Mouse (Mus musculus): Measurements from ENCODE around the gene Nectin2. TPM values are rescaled to one million over a fixed set of nuclear protein-coding genes. Genes with fewer than 3 reads are reported as not detected.

The Nectin2 gene
- polyA plus RNA-seq, 1 experiment from 2014 or later, result 168 TPM

DNA sequence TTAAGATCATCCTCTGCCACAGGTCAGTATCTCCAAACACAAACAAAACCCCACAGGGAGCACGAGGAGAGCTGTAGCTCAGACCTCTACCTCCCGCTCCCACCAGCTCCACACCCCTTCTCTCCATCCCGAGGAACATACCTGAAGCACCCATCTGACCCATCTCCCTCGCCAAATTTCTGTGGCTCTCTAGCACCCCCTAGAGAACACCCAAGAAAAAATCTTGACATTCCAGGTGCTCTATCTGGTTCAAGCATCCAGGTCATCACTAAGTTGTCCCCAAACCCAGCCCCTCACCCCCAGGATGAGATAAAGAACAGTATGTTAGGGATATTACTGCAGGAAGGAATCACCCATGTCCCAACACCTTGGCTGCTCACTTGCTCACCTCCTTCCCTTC is 37.1 kb downstream of the Nectin2 start:
- ChIA-PET POLR2A (no interaction called here), CTCF (interaction anchor here (0.7 to 6.6 kb wide), 7 partner anchors 8 to 51 kb away, joined by 3 to 43 read pairs (median 4); no protein-coding TSS in a partner anchor)
- TF ChIP-seq CTCF (IDR thresholded peaks at IDR 0.05), result no peak
- in situ Hi-C loops (cut with MboI; ENCODE audit: low pct_unique_long_range_greater_than_20kb), result loop anchor here (5.0 kb wide), 1 partner anchor 46 kb away; the partner anchor contains the start of gene Clptm1
- DNase-seq (ENCODE audit: low read depth, low spot score), result no peak
- no peaks in the 10 kb centered on the region for H3K27me3 ChIP-seq
- no peak for ATAC-seq

DNA sequence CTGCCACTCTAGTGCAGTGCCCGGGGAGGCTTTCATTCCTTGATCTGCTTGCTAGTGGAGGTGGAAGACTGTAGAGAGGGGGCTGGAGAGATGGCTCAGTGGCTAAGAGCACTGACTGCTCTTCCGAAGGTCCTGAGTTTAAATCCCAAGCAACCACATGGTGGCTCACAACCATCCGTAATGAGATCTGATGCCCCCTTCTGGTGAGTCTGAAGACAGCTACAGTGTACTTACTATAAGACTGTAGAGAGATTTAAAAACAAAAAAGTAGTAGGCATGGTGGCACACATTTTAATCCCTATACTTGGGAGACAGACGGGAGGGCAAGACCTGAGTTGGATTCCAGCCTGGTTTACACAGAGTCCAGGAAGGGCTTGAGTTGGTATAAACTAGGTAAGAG is 37.9 kb downstream of the Nectin2 start:
- POLR2A ChIA-PET, result no interaction called here
- DNase-seq (ENCODE audit: low read depth, low spot score) (no peak), ATAC-seq (no peak)
- H3K27me3 ChIP-seq, result no peaks in the 10 kb centered on the region
- no peak for TF ChIP-seq CTCF (IDR thresholded peaks at IDR 0.05)
- CTCF ChIA-PET, result interaction anchor here (0.7 to 6.6 kb wide), 7 partner anchors 8 to 43 kb away, joined by 3 to 43 read pairs (median 5); no protein-coding TSS in a partner anchor
- in situ Hi-C loops (cut with MboI; ENCODE audit: low pct_unique_long_range_greater_than_20kb), result loop anchor here (5.0 kb wide), 1 partner anchor 45 kb away; the partner anchor contains the start of gene Clptm1

DNA sequence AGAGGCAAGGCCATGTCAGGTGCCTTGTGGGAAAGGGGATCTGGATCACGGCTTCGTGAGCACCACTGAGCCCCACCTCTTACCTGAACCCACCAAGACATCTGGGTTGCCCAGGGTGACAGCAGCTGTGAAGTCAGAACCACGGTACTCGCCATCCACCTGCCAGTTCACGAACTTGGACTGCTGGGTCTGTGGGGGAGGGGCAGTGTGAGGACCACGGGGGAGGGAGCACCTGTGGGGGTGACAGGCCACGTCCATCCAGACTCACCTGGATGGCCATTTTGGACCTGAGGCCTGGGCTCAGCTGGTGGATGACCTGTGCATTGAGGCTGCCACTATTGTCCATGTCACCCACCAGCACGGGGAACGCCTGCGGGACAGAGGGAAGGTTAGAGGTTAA is 39.6 kb downstream of the Nectin2 start:
- ChIA-PET POLR2A (interaction anchor here (1.8 kb wide), 1 partner anchor 11 kb away, joined by 4 read pairs; no protein-coding TSS in a partner anchor), CTCF (interaction anchor here (1.4 to 6.6 kb wide), 3 partner anchors 8 to 42 kb away, joined by 5 to 43 read pairs (median 6); no protein-coding TSS in a partner anchor)
- no peaks in the 10 kb centered on the region for H3K27me3 ChIP-seq
- in situ Hi-C loops (cut with MboI; ENCODE audit: low pct_unique_long_range_greater_than_20kb), result loop anchor here (5.0 kb wide), 1 partner anchor 43 kb away; the partner anchor contains the start of gene Clptm1
- DNase-seq (ENCODE audit: low read depth, low spot score) (no peak), ATAC-seq (no peak)
- TF ChIP-seq CTCF (IDR thresholded peaks at IDR 0.05), result no peak

DNA sequence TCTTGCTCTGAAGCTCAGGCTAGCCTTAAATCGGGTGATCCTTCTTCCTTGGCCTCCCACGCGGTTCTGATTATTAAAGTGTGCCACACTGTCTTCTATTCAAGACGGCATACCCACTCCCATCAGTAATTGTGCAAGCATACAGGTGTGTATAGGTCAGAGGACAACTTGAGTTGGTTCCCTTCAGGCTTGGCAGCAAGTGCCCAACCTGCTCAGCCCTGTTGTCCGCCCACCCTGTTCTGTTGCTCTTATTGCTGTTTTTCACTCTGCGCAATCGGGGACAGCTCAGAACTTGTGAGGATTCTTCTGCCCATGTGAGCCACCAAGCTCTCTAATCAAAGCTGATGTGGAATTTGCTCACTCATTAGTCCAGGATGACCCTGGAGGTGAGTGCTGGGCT is 45.0 kb downstream of the Nectin2 start:
- H3K27me3 ChIP-seq, result no peaks in the 10 kb centered on the region
- no peak for TF ChIP-seq CTCF (IDR thresholded peaks at IDR 0.05)
- ChIA-PET CTCF (interaction anchor here (1.6 to 10.2 kb wide), 2 partner anchors 8 to 38 kb away, joined by 4 to 120 read pairs; partner anchors contain the start of gene Clptm1), POLR2A (no interaction called here)
- DNase-seq (ENCODE audit: low read depth, low spot score), result no peak
- ATAC-seq, result no peak
- in situ Hi-C loops (cut with MboI; ENCODE audit: low pct_unique_long_range_greater_than_20kb), result no loop called here

DNA sequence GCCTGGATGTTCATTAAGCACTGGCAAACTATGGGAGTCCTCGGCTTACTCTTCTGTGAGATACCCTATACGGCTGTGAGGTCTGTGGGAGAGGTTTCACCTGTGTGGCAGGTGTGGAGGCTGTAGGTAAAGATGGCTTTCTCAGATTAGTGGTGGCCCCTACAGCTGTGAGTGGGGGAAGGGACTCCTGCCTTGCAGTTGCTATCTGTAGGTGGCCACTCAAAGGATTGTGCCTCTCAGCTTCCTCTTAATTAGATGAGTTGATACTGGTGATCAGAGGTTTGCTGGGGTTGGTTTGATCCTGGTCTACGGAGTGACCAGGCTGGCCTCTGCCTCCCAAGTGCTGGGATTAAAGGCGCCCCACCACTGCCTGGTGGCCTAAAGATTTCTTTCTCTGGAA is 45.8 kb downstream of the Nectin2 start:
- CTCF ChIA-PET, result interaction anchor here (1.6 to 10.2 kb wide), 2 partner anchors 9 to 37 kb away, joined by 4 to 120 read pairs; partner anchors contain the start of gene Clptm1
- POLR2A ChIA-PET, result no interaction called here
- no peak for ATAC-seq
- TF ChIP-seq CTCF (IDR thresholded peaks at IDR 0.05), result no peak
- in situ Hi-C loops (cut with MboI; ENCODE audit: low pct_unique_long_range_greater_than_20kb), result no loop called here
- H3K27me3 ChIP-seq, result no peaks in the 10 kb centered on the region
- DNase-seq (ENCODE audit: low read depth, low spot score), result no peak

DNA sequence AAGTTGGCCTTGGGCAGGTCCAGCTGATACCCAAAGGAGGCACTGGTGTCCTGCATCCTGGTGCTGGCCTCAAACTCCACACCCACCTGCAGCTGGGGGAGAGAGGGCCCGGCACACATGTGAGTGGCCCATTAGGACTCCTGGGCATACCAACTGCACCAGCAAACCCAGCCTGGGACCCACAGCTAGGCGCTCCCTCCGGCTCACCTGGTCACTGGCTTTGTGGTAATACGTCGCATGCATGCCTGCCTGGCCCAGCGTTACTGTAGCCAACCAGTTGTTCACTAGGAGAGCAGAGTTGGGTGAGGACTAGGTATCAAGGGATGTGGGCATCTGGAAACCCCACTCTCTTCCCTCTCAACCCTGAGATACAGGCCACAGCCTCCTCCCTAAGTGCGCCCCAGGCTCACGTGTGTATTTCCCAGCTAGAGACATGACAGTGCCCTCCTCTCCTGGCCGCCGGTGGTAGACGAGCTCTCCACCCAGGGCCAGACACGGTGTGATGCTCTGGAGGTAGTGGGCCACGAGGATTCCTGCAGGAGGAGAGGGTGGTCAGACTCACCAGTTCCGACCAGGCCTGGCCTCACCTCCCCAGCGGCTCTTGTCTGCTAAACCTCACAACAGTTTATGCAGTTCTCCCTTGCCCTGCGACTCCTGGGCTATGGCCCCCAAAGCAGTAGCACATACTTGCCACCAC is 47.3 kb downstream of the Nectin2 start:
- no peaks in the 10 kb centered on the region for H3K27me3 ChIP-seq
- ATAC-seq (no peak), DNase-seq (ENCODE audit: low read depth, low spot score) (no peak)
- ChIA-PET POLR2A (interaction anchor here (3.7 kb wide), 1 partner anchor 34 kb away, joined by 16 read pairs; no protein-coding TSS in a partner anchor), CTCF (interaction anchor here (1.2 to 10.2 kb wide), 3 partner anchors 8 to 35 kb away, joined by 5 to 120 read pairs (median 5); partner anchors contain the start of gene Clptm1)
- no peak for TF ChIP-seq CTCF (IDR thresholded peaks at IDR 0.05)
- in situ Hi-C loops (cut with MboI; ENCODE audit: low pct_unique_long_range_greater_than_20kb), result no loop called here

DNA sequence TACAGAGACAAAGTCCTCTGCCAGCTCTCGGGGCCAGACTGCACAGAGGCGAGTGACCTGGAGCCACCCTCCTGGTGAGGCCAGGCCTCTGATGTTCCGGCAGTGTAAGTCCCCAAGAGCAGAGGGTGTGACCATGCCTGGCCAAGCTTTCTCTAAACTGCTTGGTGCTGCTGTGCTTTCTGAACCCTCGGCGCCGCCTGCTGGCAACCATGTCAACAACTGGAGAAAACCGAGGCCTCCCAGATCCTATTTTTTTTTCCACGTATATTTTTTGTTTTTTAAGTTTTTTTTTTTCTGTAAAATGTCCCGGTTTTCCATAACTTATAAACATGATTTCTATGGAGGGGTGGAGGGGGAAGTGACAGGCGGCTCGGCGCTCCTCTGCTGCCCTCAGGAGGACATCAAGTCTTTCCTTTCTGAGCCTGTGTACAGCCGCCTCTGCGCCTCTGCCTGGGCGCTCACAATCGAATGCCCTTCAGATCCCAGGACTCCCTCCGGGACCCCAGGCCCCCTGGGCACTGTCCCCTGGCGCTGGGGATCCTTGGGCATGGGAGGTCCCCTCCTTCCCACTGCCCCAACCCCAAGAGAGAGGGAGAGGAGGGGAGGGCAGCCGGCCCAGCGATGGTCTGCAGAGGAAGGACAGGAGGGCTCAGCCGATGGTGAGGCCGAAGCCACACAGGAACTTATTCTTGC is 49.1 kb downstream of the Nectin2 start:
- POLR2A ChIA-PET, result interaction anchor here (0.5 to 3.7 kb wide), 4 partner anchors 17 to 193 kb away, joined by 3 to 16 read pairs (median 4); partner anchors contain the start of genes Bloc1s3 and Trappc6a
- in situ Hi-C loops (cut with MboI; ENCODE audit: low pct_unique_long_range_greater_than_20kb), result no loop called here
- peak; percentile 83 for ATAC-seq
- TF ChIP-seq CTCF (IDR thresholded peaks at IDR 0.05), result no peak
- no peak for DNase-seq (ENCODE audit: low read depth, low spot score)
- no peaks in the 10 kb centered on the region for H3K27me3 ChIP-seq
- CTCF ChIA-PET, result interaction anchor here (0.7 to 10.2 kb wide), 9 partner anchors 10 to 139 kb away, joined by 3 to 120 read pairs (median 5); partner anchors contain the start of genes Apoc2, Clptm1 and Ppp1r37

GRCm38 (mm10) chr7:19700299-19701068 is 49.8 kb downstream of the Nectin2 start:
- ATAC-seq (no peak), DNase-seq (ENCODE audit: low read depth, low spot score) (no peak)
- TF ChIP-seq CTCF (IDR thresholded peaks at IDR 0.05), result no peak
- CTCF ChIA-PET, result interaction anchor here (0.7 to 10.2 kb wide), 9 partner anchors 11 to 138 kb away, joined by 3 to 120 read pairs (median 5); partner anchors contain the start of genes Apoc2, Clptm1 and Ppp1r37
- POLR2A ChIA-PET, result interaction anchor here (0.5 to 3.7 kb wide), 5 partner anchors 10 to 192 kb away, joined by 3 to 16 read pairs (median 4); partner anchors contain the start of genes Bloc1s3 and Trappc6a
- in situ Hi-C loops (cut with MboI; ENCODE audit: low pct_unique_long_range_greater_than_20kb), result no loop called here
- no peaks in the 10 kb centered on the region for H3K27me3 ChIP-seq

GRCm38 (mm10) chr7:19699827-19700148 is 50.5 kb downstream of the Nectin2 start:
- no peaks in the 10 kb centered on the region for H3K27me3 ChIP-seq
- ChIA-PET CTCF (interaction anchor here (1.0 to 10.2 kb wide), 7 partner anchors 12 to 190 kb away, joined by 3 to 120 read pairs (median 5); partner anchors contain the start of genes Apoc2 and Clptm1), POLR2A (interaction anchor here (0.5 to 3.7 kb wide), 4 partner anchors 8 to 31 kb away, joined by 4 to 16 read pairs (median 4); no protein-coding TSS in a partner anchor)
- DNase-seq (ENCODE audit: low read depth, low spot score) (no peak), ATAC-seq (no peak)
- in situ Hi-C loops (cut with MboI; ENCODE audit: low pct_unique_long_range_greater_than_20kb), result no loop called here
- no peak for TF ChIP-seq CTCF (IDR thresholded peaks at IDR 0.05)

Data from Patski (cell line).